Mouse (Mus musculus) c-Kit-positive CD71-negative TER-119-negative erythroid progenitor cells, embryonic 14.5 days (primary cell): ENCODE measurements around the gene Sox15.
"Not testable (repeated sequence)": the region's sequence is repeated elsewhere in the genome, so short reads cannot be mapped to it uniquely, and the experiment has no call there.

Experiments
- DNase-seq: peaks from one replicate; pipeline ENCODE4 v3.0.0-alpha.2; 2013; ENCODE audit warnings: low read depth

The Sox15 gene

GRCm38 (mm10) chr11:69655264-69656064 is at the start of gene Sox15:
Gene Sox15 (plus strand): TSS chr11:69655314.
- DNase-seq = peak; percentile 62

- DNase-seq = peak; percentile 76
Observed at GRCm38 (mm10) chr11:69605726-69606490, 49.2 kb upstream of the Sox15 start, which contains the start of gene Atp1b2. Gene Atp1b2 (minus strand): TSS chr11:69605942.

GRCm38 (mm10) chr11:69606491-69606795 is 48.7 kb upstream of the Sox15 start:
- no peak for DNase-seq

- DNase-seq = no peak
Observed at GRCm38 (mm10) chr11:69606832-69607231, 48.3 kb upstream of the Sox15 start.

- no peak for DNase-seq
Observed at GRCm38 (mm10) chr11:69608525-69608924, 46.6 kb upstream of the Sox15 start.

- DNase-seq = no peak
Observed at GRCm38 (mm10) chr11:69609416-69609815, 45.7 kb upstream of the Sox15 start.

GRCm38 (mm10) chr11:69610899-69611298 is 44.2 kb upstream of the Sox15 start:
- no peak for DNase-seq

GRCm38 (mm10) chr11:69613553-69614256 is 41.4 kb upstream of the Sox15 start:
- DNase-seq = no peak

- not testable (repeated sequence) for DNase-seq
Observed at GRCm38 (mm10) chr11:69614257-69614588, 40.9 kb upstream of the Sox15 start.

- DNase-seq = no peak
Observed at GRCm38 (mm10) chr11:69616781-69617180, 38.3 kb upstream of the Sox15 start.

GRCm38 (mm10) chr11:69617805-69618204 is 37.3 kb upstream of the Sox15 start, which contains the start of gene Shbg:
Gene Shbg (minus strand): TSS chr11:69617905.
- DNase-seq = no peak

GRCm38 (mm10) chr11:69620394-69621081 is 34.6 kb upstream of the Sox15 start:
- no peak for DNase-seq

- no peak for DNase-seq
Observed at GRCm38 (mm10) chr11:69621571-69622268, 33.4 kb upstream of the Sox15 start, which contains the start of gene Sat2. Gene Sat2 (plus strand): TSS chr11:69622024.

- no peak for DNase-seq
Observed at GRCm38 (mm10) chr11:69622406-69622805, 32.7 kb upstream of the Sox15 start.

GRCm38 (mm10) chr11:69623006-69623405 is 32.1 kb upstream of the Sox15 start:
- DNase-seq = no peak

GRCm38 (mm10) chr11:69624339-69624738 is 30.8 kb upstream of the Sox15 start:
- DNase-seq = not testable (repeated sequence)

- peak; percentile 86 for DNase-seq
Observed at GRCm38 (mm10) chr11:69628286-69628685, 26.8 kb upstream of the Sox15 start.

- no peak for DNase-seq
Observed at GRCm38 (mm10) chr11:69629802-69630201, 25.3 kb upstream of the Sox15 start.

- DNase-seq = peak; percentile 100
Observed at GRCm38 (mm10) chr11:69632284-69633089, 22.6 kb upstream of the Sox15 start, which contains the start of gene Fxr2. Gene Fxr2 (plus strand): TSS chr11:69632990.

- DNase-seq = no peak
Observed at GRCm38 (mm10) chr11:69633128-69633866, 21.8 kb upstream of the Sox15 start.
